Mouse (Mus musculus): ENCODE measurements around the gene Endou. TPM values are rescaled to one million over a fixed set of nuclear protein-coding genes. Genes with fewer than 3 reads are reported as not detected.

Endou gene
- polyA plus RNA-seq, 2 experiments: 9.4 to 11.6 TPM

GRCm38 (mm10) chr15:97705211-97706050 lies 25.7 kb downstream of the Endou start, which contains the start of gene Rpap3:
Rpap3 (minus strand) TSS chr15:97705825.
- peaks cover 9% of the 10 kb centered on the region for H3K4me1 ChIP-seq (ENCODE audit: control insufficient read depth, insufficient read depth, low read length)
- peaks cover 27% of the 10 kb centered on the region for H3K36me3 ChIP-seq (ENCODE audit: control insufficient read depth, insufficient read depth, low read length)
- peak; percentile 90; the same call in 1 of the 2 replicates for TF ChIP-seq POLR2A (IDR thresholded peaks at IDR 0.05; ENCODE audit: borderline replicate concordance, extremely low read depth, insufficient read depth, insufficient read length)
- H3K4me2 ChIP-seq (replicated peaks; ENCODE audit: low read depth, low read length, severe bottlenecking): peak within 1 kb of the TSS; percentile 82
- ATAC-seq (ENCODE audit: low FRiP score, low read depth) (peak; percentile 91), DNase-seq (ENCODE audit: low spot score) (peak; percentile 86)
- peak within 1 kb of the TSS; percentile 8; the same call in 1 of the 2 replicates for H3K27ac ChIP-seq (replicated peaks; ENCODE audit: low read depth, low read length)
- no peaks in the 10 kb centered on the region for H3K27me3 ChIP-seq (ENCODE audit: control insufficient read depth, insufficient read depth, low read length)
- under 1% methylated on average over 49 of the region's 71 CpGs for WGBS
- H3K9me3 ChIP-seq (ENCODE audit: control insufficient read depth, low read length): no peaks in the 10 kb centered on the region
- H3K9ac ChIP-seq (ENCODE audit: low read depth, low read length, severe bottlenecking): peak within 1 kb of the TSS; percentile 91
- peak within 1 kb of the TSS; percentile 80 for H3K4me3 ChIP-seq (replicated peaks; ENCODE audit: low read length)

DNA sequence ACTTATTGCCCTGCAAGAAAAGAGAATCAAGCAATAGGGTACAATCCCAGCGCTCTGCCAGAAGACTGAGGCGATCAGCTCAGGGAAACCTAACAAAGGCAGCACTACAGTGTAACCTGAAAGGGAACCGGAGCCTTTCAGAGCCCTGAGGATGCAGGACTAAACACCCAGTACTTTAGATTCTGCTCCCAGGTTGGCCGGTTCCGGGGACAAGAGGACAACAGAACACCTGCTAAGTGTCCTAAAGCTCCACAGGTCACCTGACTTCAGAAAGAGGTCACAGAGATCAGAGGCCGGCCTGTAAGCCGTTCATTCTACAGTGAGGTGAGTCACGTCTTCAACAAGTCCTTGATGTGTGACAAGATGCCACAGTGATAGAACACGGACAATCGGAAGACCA lies 34.5 kb downstream of the Endou start:
- H3K27ac ChIP-seq (replicated peaks; ENCODE audit: low read depth, low read length): no peak overlapping the region
- TF ChIP-seq POLR2A (IDR thresholded peaks at IDR 0.05; ENCODE audit: borderline replicate concordance, extremely low read depth, insufficient read depth, insufficient read length): no peak
- 91% methylated on average over 10 of the region's 10 CpGs for WGBS
- no peak overlapping the region for H3K4me3 ChIP-seq (replicated peaks; ENCODE audit: low read length)
- H3K4me2 ChIP-seq (replicated peaks; ENCODE audit: low read depth, low read length, severe bottlenecking): no peak overlapping the region
- ATAC-seq (ENCODE audit: low FRiP score, low read depth): no peak
- H3K27me3 ChIP-seq (ENCODE audit: control insufficient read depth, insufficient read depth, low read length): no peaks in the 10 kb centered on the region
- no peak overlapping the region for H3K9ac ChIP-seq (ENCODE audit: low read depth, low read length, severe bottlenecking)
- peaks cover 88% of the 10 kb centered on the region for H3K36me3 ChIP-seq (ENCODE audit: control insufficient read depth, insufficient read depth, low read length)
- no peaks in the 10 kb centered on the region for H3K4me1 ChIP-seq (ENCODE audit: control insufficient read depth, insufficient read depth, low read length)
- DNase-seq (ENCODE audit: low spot score): no peak
- H3K9me3 ChIP-seq (ENCODE audit: control insufficient read depth, low read length): no peaks in the 10 kb centered on the region

GRCm38 (mm10) chr15:97693411-97693810 lies 37.7 kb downstream of the Endou start:
- 91% methylated on average over 5 of the region's 5 CpGs for WGBS
- no peak overlapping the region for H3K9ac ChIP-seq (ENCODE audit: low read depth, low read length, severe bottlenecking)
- H3K4me3 ChIP-seq (replicated peaks; ENCODE audit: low read length): no peak overlapping the region
- no peaks in the 10 kb centered on the region for H3K9me3 ChIP-seq (ENCODE audit: control insufficient read depth, low read length)
- H3K27me3 ChIP-seq (ENCODE audit: control insufficient read depth, insufficient read depth, low read length): no peaks in the 10 kb centered on the region
- no peaks in the 10 kb centered on the region for H3K4me1 ChIP-seq (ENCODE audit: control insufficient read depth, insufficient read depth, low read length)
- no peak overlapping the region for H3K27ac ChIP-seq (replicated peaks; ENCODE audit: low read depth, low read length)
- DNase-seq (ENCODE audit: low spot score) (no peak), ATAC-seq (ENCODE audit: low FRiP score, low read depth) (no peak)
- peaks cover 81% of the 10 kb centered on the region for H3K36me3 ChIP-seq (ENCODE audit: control insufficient read depth, insufficient read depth, low read length)
- no peak for TF ChIP-seq POLR2A (IDR thresholded peaks at IDR 0.05; ENCODE audit: borderline replicate concordance, extremely low read depth, insufficient read depth, insufficient read length)
- no peak overlapping the region for H3K4me2 ChIP-seq (replicated peaks; ENCODE audit: low read depth, low read length, severe bottlenecking)

GRCm38 (mm10) chr15:97684118-97684517 lies 47.0 kb downstream of the Endou start:
- WGBS: 91% methylated on average over 9 of the region's 9 CpGs
- H3K4me1 ChIP-seq (ENCODE audit: control insufficient read depth, insufficient read depth, low read length): no peaks in the 10 kb centered on the region
- DNase-seq (ENCODE audit: low spot score) (no peak), ATAC-seq (ENCODE audit: low FRiP score, low read depth) (no peak)
- no peak overlapping the region for H3K4me2 ChIP-seq (replicated peaks; ENCODE audit: low read depth, low read length, severe bottlenecking)
- H3K9me3 ChIP-seq (ENCODE audit: control insufficient read depth, low read length): no peaks in the 10 kb centered on the region
- H3K27ac ChIP-seq (replicated peaks; ENCODE audit: low read depth, low read length): no peak overlapping the region
- TF ChIP-seq POLR2A (IDR thresholded peaks at IDR 0.05; ENCODE audit: borderline replicate concordance, extremely low read depth, insufficient read depth, insufficient read length): no peak
- peaks cover 91% of the 10 kb centered on the region for H3K36me3 ChIP-seq (ENCODE audit: control insufficient read depth, insufficient read depth, low read length)
- H3K27me3 ChIP-seq (ENCODE audit: control insufficient read depth, insufficient read depth, low read length): no peaks in the 10 kb centered on the region
- no peak overlapping the region for H3K9ac ChIP-seq (ENCODE audit: low read depth, low read length, severe bottlenecking)
- no peak overlapping the region for H3K4me3 ChIP-seq (replicated peaks; ENCODE audit: low read length)

GRCm38 (mm10) chr15:97682053-97682452 lies 49.1 kb downstream of the Endou start:
- peaks cover 92% of the 10 kb centered on the region for H3K36me3 ChIP-seq (ENCODE audit: control insufficient read depth, insufficient read depth, low read length)
- no peak overlapping the region for H3K4me3 ChIP-seq (replicated peaks; ENCODE audit: low read length)
- no peak overlapping the region for H3K9ac ChIP-seq (ENCODE audit: low read depth, low read length, severe bottlenecking)
- no peaks in the 10 kb centered on the region for H3K4me1 ChIP-seq (ENCODE audit: control insufficient read depth, insufficient read depth, low read length)
- no peak overlapping the region for H3K27ac ChIP-seq (replicated peaks; ENCODE audit: low read depth, low read length)
- 68% methylated on average over 8 of the region's 8 CpGs for whole genome bisulfite sequencing
- no peak for DNase-seq (ENCODE audit: low spot score)
- no peak for TF ChIP-seq POLR2A (IDR thresholded peaks at IDR 0.05; ENCODE audit: borderline replicate concordance, extremely low read depth, insufficient read depth, insufficient read length)
- no peaks in the 10 kb centered on the region for H3K27me3 ChIP-seq (ENCODE audit: control insufficient read depth, insufficient read depth, low read length)
- H3K4me2 ChIP-seq (replicated peaks; ENCODE audit: low read depth, low read length, severe bottlenecking): no peak overlapping the region
- no peaks in the 10 kb centered on the region for H3K9me3 ChIP-seq (ENCODE audit: control insufficient read depth, low read length)
- no peak for ATAC-seq (ENCODE audit: low FRiP score, low read depth)

Measured in limb, embryonic 14.5 days (tissue).